Mouse (Mus musculus): ENCODE data around the gene Ccdc57.

Ccdc57 gene

DNA sequence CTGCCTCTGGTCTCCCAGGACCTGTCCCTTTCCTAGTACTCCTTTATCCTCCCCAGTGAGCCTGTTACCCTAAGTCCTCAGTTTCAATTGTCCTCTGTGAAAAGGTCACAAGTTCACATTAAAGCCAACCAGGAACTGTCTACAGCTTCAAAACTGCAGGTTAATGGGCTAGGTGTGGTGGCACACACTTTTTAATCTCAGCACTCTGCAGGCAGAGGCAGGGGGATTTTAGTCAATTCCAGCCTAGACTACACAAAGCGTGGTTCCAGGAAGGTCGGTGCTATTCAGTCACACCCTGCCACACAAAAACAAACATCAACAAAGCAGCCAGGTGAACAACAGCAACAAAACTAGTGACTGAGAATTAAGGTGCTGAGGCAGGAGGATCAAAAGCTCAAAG lies 81.1 kb downstream of the Ccdc57 start:
- DNase-seq (ENCODE audit: low read depth): no peak

DNA sequence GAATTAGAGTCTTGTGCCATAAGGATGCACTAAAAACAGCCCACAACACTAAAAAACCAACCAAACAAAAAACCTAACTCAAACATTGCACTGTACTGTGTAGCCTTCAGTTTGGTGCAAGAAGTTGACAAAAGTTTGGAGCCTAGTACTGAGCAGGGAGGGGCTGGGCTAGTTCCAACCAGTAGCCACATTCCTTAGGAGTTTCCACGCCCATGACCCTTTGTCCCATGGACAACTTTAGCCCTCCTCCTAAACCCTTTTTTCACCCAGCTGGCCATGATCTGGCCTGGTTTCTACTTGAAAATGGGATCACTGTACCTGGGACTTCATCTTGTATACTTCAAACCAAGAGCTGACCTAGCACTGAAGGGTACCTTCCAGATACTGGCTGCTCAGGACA lies 81.5 kb downstream of the Ccdc57 start:
- no peak for DNase-seq (ENCODE audit: low read depth)

- DNase-seq (ENCODE audit: low read depth): no peak
Observed at GRCm38 (mm10) chr11:120850331-120851030, 82.2 kb downstream of the Ccdc57 start.

DNA sequence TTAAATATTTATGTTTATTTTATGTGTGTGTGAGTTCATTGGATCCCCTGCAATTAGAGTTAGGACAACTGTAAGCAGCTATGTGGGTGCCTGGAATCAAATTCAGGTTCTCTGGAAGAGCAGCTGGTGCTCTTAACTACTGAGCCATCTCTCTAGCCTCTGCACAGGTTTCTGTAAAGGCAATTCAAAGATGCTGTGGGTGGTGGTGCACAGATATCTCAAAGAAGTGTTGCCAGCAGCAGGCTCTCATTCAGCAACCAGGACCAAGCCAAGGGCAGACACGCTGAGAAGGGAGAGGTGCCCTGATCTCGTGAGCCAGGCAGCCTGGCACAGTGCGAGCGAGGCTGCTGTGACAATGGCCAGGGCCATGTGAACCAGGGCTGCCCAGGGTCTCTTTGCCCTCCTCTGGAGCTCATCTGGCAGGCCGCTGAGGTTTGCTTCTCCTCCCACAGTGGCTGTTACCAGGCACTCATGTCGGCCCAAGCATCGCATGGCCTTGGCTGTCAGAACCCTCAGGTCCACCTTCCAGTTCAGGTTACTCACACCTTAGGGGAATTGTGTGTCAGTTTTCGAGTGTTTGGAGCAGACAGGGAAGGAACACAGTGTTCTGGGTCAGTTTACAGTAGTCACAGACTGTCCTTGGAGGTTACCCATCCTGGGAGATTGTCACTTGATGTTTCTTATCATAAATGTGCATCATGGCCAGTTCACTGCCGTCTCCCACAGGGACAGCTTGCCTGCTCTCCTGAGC lies 85.8 kb downstream of the Ccdc57 start:
- DNase-seq (ENCODE audit: low read depth): no peak

DNA sequence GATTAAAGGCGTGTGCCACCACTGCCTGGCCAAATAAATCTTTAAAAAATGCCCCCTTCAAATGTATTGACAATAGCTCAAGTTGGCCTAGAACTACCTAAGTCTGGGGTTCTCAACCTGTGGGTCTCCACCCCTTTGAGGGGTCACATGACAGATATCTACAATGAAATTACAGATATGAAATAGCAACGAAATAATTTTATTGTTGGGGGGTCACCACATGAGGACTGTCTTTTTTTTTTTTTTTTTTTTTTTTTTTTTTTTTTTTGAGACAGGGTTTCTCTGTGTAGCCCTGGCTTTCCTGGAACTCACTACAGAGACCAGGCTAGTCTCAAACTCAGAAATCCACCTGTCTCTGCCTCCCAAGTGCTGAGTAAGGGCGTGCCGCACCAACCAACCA lies 88.3 kb downstream of the Ccdc57 start:
- no peak for DNase-seq (ENCODE audit: low read depth)

DNA sequence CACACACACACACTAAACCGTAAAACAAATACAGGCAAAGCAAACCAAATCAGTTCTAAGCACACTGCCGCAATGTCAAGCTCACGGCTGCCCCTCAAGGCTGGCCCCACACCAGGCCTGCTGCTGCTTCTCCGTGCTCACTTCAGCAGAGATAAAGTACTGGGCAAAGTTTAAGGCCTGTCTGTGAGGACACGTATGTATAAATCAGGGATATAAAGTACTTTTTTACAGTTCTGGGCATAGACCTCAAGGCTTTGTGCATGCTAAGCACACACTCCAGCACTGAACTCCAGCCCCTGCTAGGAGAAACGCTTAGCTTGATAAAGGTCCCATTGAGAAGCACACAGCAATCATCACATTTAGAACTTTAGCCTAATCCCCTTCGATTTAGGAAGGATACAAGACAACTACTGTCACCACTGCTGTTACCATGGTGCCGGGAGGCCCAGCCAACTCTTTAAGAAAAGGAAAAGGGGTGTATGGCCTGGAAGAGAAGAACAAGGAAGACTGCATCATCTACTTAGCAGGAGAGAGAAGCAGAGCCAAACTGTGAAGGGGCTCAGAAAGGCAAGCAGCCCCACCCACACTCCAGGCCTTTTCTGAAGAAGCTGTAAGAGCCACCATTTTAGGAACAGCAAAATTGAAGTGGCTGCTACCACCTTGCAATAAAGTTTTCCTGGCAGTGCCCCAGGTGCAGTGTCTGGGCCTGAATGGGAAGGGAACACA lies 99.0 kb downstream of the Ccdc57 start:
- no peak for DNase-seq (ENCODE audit: low read depth)

- peak; percentile 25 for DNase-seq (ENCODE audit: low read depth)
Observed at GRCm38 (mm10) chr11:120832962-120833361, 99.7 kb downstream of the Ccdc57 start.

- DNase-seq (ENCODE audit: low read depth): no peak
Observed at GRCm38 (mm10) chr11:120831659-120832440, 100.8 kb downstream of the Ccdc57 start.

- DNase-seq (ENCODE audit: low read depth): no peak
Observed at GRCm38 (mm10) chr11:120830686-120831085, 102.0 kb downstream of the Ccdc57 start.

DNA sequence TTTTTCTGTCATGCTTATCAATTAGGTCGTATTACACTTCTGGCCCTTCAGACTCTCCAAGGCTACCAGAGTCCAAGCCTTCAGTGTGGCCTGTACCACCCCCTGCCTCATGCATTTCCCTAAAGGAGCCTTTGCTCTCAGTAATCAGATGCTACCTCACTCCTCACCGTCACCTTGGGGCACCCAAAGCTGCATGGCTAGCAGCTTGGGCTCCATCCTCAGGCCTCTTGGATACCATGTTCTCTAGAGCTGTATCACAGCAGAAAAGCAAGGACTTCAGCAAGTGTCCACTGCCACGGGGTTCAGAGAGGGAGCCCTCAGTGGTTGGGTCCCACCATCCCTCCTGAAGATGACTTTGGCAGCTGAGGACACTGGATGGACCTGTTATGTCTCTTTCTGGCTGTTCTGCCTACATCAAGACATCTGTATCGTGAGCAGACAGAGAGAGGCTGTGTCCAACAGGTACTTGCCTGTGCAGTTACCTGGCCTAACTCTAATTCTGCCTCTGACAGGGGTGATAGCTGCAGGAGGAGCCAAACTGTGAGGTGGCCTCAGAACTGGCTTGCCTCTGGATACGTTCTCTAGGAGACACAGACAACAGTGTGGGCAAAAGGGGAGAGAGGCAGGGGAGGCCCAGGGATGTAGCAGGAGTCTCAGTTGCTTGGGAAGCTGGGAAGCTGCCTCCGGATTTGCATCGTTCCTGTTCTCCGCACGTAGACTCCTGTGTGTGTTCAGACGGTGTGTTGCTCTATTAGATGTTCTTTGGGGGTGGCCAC lies 102.7 kb downstream of the Ccdc57 start:
- no peak for DNase-seq (ENCODE audit: low read depth)

DNA sequence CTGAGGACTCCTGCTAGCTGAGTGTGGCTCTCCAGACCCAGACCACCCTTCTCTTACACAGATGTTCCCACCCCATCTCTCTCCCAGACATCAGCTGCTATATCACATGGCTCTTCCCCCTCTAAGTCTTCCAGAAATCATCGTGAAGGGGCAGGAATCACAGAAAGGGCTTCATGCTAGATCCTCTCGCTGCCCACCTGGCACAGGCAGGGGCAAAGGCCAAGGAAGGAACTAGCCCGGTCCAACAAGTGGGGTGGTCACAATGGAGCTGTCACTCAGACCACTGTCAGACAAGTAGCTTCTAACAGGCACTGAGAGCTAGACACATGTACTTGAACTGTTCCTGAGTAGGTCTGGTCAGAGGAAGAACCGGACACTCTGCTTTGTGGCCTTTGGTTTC lies 104.3 kb downstream of the Ccdc57 start:
- DNase-seq (ENCODE audit: low read depth): no peak

- DNase-seq (ENCODE audit: low read depth): no peak
Observed at GRCm38 (mm10) chr11:120826016-120826953, 106.4 kb downstream of the Ccdc57 start.

DNA sequence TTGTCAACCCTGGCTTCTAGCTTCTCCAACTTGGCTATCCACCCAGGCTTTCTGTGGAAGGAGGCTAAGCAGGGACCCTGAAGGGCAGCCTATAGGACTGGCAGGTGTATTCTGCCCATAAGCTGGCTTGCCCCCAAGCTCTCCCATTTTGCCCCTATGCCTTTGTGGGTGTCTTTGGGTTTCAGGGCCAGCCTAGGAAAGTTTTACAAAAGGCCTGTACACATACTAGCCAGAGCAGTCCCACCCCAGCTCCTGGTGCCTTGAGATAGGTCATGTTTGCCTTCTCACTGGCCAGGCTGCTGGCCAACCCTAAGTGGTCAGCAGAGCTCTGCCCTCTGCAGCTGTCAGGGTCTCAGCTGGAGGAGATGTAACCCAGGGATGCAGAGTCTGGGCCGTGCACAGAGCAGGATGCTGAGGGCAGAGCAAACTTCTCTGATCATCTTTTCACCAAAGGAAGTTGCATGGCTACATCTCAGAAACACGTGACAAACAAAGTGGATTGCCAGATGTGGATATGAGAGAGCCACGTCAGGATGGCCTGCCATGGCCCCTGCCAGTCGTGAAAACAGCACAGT lies 107.3 kb downstream of the Ccdc57 start:
- DNase-seq (ENCODE audit: low read depth): no peak

- DNase-seq (ENCODE audit: low read depth): no peak
Observed at GRCm38 (mm10) chr11:120824787-120825288, 107.8 kb downstream of the Ccdc57 start.

DNA sequence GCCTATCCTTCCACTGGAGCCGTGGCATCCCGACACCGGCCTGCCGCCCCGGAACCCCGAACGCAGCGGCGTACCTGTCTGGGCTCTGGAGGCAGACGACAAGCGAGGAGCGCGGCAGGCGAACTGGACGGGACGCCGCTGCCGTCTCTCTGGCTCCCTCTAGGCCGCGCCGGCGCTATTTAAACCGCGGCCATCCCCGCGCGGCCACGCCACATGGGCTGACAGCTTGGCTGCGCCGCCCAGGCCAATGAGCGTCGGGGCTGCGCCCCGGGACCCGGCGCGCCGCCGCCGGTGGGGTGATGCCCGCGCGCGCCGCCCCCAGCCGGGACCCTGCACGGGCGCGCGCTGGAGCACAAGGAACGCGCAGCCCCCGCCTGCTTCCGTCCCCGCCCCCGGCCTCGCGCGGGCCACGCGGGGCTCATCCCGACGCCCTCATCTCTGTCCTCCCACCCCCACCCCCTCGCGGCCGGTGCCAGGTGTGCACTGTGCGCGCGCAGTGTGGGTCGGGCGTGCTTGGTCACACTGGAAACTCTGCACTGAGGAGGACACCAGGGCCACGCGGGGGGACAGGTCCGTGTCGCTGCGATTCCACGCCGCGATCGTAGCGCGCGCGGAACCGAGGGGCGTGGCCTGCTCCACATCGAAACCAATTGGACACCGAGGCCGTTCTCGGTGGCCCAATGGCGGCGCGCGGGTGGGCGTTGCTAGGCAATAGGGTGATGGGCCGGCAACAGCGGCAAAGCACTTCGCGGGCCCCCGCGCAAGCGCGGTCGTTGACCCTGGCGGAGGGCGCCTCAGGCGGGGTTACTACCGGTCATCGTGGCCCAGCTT lies 108.5 kb downstream of the Ccdc57 start, which contains the start of gene Fasn:
Fasn (minus strand) TSS at position 592 of the 831 bp plus-strand sequence.
- peak; percentile 86 for DNase-seq (ENCODE audit: low read depth)

DNA sequence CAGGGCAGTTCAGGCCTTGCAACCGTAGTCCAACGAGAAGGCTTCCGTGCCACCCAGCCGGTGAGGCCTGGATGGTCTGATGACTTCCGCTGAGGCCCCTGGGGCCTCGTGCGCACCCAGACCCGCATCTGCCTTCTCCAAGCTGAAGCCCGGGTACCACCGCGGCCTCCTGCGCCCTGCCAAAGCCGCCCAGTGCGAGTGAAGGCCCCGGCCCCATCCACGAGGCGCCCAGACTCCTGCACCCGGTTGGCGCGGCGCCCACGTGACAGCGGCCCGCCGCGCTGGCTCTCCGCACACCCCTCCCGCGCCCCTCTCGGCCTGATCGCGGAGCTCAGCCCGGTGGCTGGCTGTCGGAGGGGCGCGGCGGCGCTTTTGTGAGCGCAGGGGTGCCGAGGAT lies 109.1 kb downstream of the Ccdc57 start:
- DNase-seq (ENCODE audit: low read depth): no peak

- DNase-seq (ENCODE audit: low read depth): no peak
Observed at GRCm38 (mm10) chr11:120822831-120823550, 109.7 kb downstream of the Ccdc57 start.

DNA sequence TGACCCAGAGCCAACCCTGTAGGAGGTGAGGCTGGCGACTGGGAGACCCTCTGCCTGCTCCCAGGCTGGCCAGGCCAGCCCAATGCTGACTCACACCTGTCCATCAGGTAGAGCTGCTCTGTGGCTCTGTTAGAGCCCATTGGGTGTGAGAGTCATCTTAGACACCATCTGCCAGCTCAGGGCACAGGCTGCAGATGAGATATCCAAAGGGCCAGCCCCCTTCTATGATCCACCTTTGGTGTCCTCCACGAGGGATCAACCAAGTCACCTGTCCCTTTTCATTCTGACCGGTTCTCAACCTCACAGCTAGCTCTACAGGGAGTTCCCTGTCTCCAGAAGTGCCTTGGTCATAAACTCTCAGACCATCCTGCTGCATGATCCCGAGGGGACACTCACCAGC lies 110.4 kb downstream of the Ccdc57 start:
- no peak for DNase-seq (ENCODE audit: low read depth)
